Mouse (Mus musculus) small intestine, adult 2 months (tissue): Measurements from ENCODE around the gene Togaram2.

ENCODE experiments used
- CTCF ChIP-seq: fragments of 200-500 bp; IDR thresholded peaks from 2 replicates; pipeline ENCODE4 v1.5.1; 2012; ENCODE audit warnings: low read depth, mild to moderate bottlenecking, control low read depth, inconsistent platforms, low read length, moderate library complexity, mixed read lengths; ENCODE audit not compliant: insufficient replicate concordance, insufficient read length; ENCODE audit errors: extremely low read depth
- POLR2A ChIP-seq: fragments of 200-500 bp; IDR thresholded peaks from 2 replicates; pipeline ENCODE4 v1.6.1; 2012; ENCODE audit warnings: low read depth, mild to moderate bottlenecking, control low read depth, inconsistent platforms, low read length, moderate library complexity

DNA sequence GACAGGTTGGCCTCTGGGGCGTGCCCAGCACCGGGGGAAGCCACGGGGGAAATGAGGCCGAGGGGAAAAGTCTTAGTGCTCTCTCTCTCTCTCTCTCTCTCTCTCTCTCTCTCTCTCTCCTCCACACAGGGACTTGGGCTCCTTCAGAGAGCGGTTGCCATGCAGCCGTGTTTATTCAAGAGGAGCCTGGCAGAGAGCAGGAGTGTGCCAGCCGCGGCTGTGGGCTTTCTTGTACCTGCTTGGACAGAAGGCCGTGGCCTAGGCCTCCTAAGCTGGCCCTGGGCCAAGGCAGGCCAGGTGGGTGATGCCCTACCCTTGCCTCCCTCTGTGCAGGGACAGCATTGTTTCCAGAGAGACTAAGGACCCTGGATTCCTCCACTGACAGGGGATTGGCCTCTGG, at the start of gene Togaram2:
- TF ChIP-seq CTCF (no peak), POLR2A (no peak)
